Mouse (Mus musculus) lung, embryonic 14.5 days (tissue): Measurements from ENCODE around the gene Dnajc1. TPM values are rescaled to one million over a fixed set of nuclear protein-coding genes. Genes with fewer than 3 reads are reported as not detected.

ENCODE experiments used
- ATAC-seq: fragments of 200-750 bp; cut with Nextera tagmentation; 2 replicates; pipeline ENCODE4 v1.8.0; 2017; ENCODE audit warnings: mild to moderate bottlenecking, moderate TSS enrichment, moderate library complexity; ENCODE audit not compliant: insufficient read depth
- DNase-seq: peaks from one replicate; pipeline ENCODE4 v3.0.0-alpha.2; 2015
- H3K27ac ChIP-seq: fragments of 300-500 bp; sonication (generic); 2 replicates; pipeline ENCODE4 v1.5.1; 2014; ENCODE audit warnings: low read depth, mild to moderate bottlenecking, moderate library complexity
- H3K27me3 ChIP-seq: fragments of 300-500 bp; sonication (generic); 2 replicates; pipeline ENCODE4 v1.6.1; 2014; ENCODE audit warnings: low read length, control low read depth; ENCODE audit not compliant: insufficient read depth
- H3K36me3 ChIP-seq: fragments of 300-500 bp; sonication (generic); 2 replicates; pipeline ENCODE4 v1.6.1; 2014; ENCODE audit warnings: control low read depth; ENCODE audit not compliant: insufficient read depth
- H3K4me1 ChIP-seq: fragments of 300-500 bp; sonication (generic); 2 replicates; pipeline ENCODE4 v1.6.1; 2014; ENCODE audit warnings: antibody characterized with exemption, control low read depth; ENCODE audit not compliant: insufficient read depth
- H3K4me2 ChIP-seq: fragments of 300-500 bp; sonication (generic); 2 replicates; pipeline ENCODE4 v1.6.1; 2014; ENCODE audit warnings: mild to moderate bottlenecking
- H3K4me3 ChIP-seq: fragments of 300-500 bp; sonication (generic); 2 replicates; pipeline ENCODE4 v1.5.1; 2014; ENCODE audit warnings: low read depth, low read length
- H3K9ac ChIP-seq: fragments of 300-500 bp; sonication (generic); 2 replicates; pipeline ENCODE4 v1.6.1; 2014
- H3K9me3 ChIP-seq: fragments of 300-500 bp; sonication (generic); 2 replicates; pipeline ENCODE4 v1.6.1; 2016; ENCODE audit warnings: low read depth, low read length, control low read depth
- CTCF ChIP-seq: IDR thresholded peaks from 2 replicates; pipeline ENCODE4 v1.5.1; 2016; ENCODE audit warnings: antibody characterized with exemption, low read depth
- WGBS: fragments of 180-500 bp; shearing (Covaris S2); extraction: QIAGEN DNeasy Blood & Tissue Kit; methylation state at CpG from one replicate; pipeline ENCODE4 v1.1.7; 2014; 5-methylcytosine and 5-hydroxymethylcytosine counted together
- polyA plus RNA-seq: library from polyadenylated mRNA; unstranded; fragments of >200 nt; fragmentation: Nextera tagmentation; extraction: Ambion mirVana; gene quantifications from 2 replicates; pipeline ENCODE4 v1.2.1, GENCODE M21; 2014

Gene Dnajc1
- polyA plus RNA-seq, 1 experiment from 2014 or later = 30.8 TPM

DNA sequence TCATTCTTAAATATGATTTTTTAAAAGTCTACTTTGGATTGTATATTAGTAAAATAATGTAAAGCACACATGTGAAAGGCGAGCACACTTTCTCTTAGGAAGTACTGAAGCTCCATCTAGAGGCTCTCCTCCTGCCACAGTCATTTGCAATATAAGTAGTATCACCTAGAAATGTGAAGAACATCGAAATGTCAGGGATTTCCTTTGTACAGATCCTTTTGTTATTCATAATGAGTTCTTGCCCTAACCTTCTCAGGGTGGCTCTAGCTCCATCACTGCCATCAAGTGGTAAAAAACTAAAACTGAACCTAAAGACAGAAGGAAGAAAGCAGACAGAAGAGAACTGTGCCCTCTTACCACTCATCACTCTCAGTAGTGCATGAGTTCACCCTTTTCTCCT lies 49.2 kb downstream of the Dnajc1 start:
- no peaks in the 10 kb centered on the region for H3K27me3 ChIP-seq
- ATAC-seq (no peak), DNase-seq (peak; percentile 26)
- no peak overlapping the region for H3K9ac ChIP-seq
- WGBS = 62% methylated on average over 2 of the region's 2 CpGs
- H3K4me3 ChIP-seq = no peak overlapping the region
- no peaks in the 10 kb centered on the region for H3K9me3 ChIP-seq
- no peak overlapping the region for H3K27ac ChIP-seq
- H3K36me3 ChIP-seq = no peaks in the 10 kb centered on the region
- H3K4me2 ChIP-seq = no peak overlapping the region
- H3K4me1 ChIP-seq = no peaks in the 10 kb centered on the region
- TF ChIP-seq CTCF = no peak; the same call in 1 of the 2 replicates

DNA sequence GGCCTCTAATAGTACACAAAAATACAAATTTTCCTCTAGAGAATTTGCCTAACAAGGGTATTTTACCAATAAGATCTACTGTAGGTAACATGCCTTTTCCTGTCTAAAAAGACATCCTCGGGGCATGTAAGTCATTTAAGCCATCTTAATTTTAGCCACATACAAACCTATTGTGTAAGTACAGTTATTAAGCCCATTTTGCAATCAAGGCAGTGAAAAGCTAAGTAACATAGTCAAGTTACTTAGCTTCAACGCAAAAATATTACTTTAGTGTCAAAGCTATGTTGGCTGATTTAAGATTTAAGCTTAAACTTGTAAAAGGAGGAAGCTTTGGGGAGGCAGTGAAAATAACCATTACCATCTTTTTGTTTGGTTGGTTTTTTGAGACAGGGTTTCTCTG lies 74.0 kb downstream of the Dnajc1 start:
- Histone ChIP-seq H3K4me1 (no peaks in the 10 kb centered on the region), H3K36me3 (no peaks in the 10 kb centered on the region), H3K9ac (no peak overlapping the region), H3K9me3 (peaks cover 7% of the 10 kb centered on the region), H3K4me3 (no peak overlapping the region), H3K27ac (no peak overlapping the region), H3K27me3 (no peaks in the 10 kb centered on the region), H3K4me2 (no peak overlapping the region)
- no peak for ATAC-seq
- WGBS = 90% methylated on average over 2 of the region's 2 CpGs
- DNase-seq = no peak
- no peak for TF ChIP-seq CTCF

DNA sequence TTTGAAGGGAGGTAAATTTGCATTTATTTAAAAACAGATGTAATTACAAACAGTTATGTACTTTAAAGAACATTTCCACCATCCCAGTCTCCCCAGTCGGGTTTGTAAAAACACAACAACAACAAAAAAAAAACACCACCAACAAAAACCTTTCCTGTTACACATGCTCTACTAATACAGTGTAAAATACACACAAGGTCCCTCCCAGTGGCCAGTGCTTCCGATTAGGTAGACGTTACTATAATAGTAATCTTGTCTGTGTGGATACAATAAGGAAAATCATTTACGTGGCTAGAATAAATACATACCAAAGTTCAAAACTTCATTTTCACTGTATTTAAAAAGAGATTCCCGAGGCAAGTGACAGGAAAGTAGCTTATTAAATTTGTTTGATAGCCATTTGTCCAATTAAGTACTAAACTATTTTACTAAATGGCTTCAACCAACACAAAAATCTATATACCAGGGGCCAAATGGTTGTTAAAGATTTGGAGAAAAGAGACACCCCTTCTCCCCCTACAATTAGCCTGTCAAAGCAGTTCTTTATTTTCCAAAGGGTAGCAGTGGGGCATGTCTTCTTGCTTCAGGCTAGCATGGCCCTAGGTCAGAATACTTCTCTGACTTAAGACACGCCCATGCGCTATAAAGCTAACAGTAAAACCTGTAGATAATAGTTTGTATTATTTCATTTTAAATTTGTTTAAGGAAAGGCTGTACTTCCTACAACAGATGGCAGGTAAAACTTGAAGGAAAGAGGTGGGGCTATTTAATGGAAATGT lies 74.9 kb downstream of the Dnajc1 start:
- Histone ChIP-seq H3K4me1 (no peaks in the 10 kb centered on the region), H3K4me3 (no peak overlapping the region)

DNA sequence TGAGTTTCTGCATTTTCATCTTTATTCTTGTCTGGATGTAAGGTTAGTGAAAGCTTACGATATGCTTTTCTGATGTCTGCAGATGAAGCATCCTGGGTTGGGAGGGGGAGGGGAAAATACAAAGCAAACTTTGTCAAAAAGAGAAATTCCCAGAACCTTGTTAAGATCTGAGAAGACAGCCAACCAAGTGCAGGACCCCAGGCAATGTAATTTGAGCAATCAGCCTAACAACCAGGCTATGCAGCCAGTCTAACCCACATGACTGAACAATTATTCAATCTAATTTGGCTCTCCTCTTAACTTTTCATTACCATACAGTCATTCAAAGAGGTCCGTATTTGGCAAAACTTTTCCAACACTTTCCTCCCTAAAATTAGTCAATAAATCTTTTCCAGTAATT lies 75.7 kb downstream of the Dnajc1 start:
- Histone ChIP-seq H3K27ac (no peak overlapping the region), H3K9me3 (peaks cover 7% of the 10 kb centered on the region), H3K4me3 (no peak overlapping the region), H3K27me3 (no peaks in the 10 kb centered on the region), H3K4me1 (no peaks in the 10 kb centered on the region), H3K36me3 (no peaks in the 10 kb centered on the region), H3K4me2 (no peak overlapping the region), H3K9ac (no peak overlapping the region)
- 72% methylated on average over 2 of the region's 2 CpGs for WGBS
- no peak for DNase-seq
- no peak for TF ChIP-seq CTCF
- ATAC-seq = no peak

More for the DNA sequence above, 74.9 kb downstream of the Dnajc1 start:
- WGBS = 84% methylated on average over 7 of the region's 7 CpGs
- Histone ChIP-seq H3K9me3 (peaks cover 7% of the 10 kb centered on the region), H3K36me3 (no peaks in the 10 kb centered on the region), H3K9ac (no peak overlapping the region), H3K27me3 (no peaks in the 10 kb centered on the region), H3K4me2 (no peak overlapping the region), H3K27ac (no peak overlapping the region)
- ATAC-seq (no peak), DNase-seq (no peak)
- no peak for TF ChIP-seq CTCF

DNA sequence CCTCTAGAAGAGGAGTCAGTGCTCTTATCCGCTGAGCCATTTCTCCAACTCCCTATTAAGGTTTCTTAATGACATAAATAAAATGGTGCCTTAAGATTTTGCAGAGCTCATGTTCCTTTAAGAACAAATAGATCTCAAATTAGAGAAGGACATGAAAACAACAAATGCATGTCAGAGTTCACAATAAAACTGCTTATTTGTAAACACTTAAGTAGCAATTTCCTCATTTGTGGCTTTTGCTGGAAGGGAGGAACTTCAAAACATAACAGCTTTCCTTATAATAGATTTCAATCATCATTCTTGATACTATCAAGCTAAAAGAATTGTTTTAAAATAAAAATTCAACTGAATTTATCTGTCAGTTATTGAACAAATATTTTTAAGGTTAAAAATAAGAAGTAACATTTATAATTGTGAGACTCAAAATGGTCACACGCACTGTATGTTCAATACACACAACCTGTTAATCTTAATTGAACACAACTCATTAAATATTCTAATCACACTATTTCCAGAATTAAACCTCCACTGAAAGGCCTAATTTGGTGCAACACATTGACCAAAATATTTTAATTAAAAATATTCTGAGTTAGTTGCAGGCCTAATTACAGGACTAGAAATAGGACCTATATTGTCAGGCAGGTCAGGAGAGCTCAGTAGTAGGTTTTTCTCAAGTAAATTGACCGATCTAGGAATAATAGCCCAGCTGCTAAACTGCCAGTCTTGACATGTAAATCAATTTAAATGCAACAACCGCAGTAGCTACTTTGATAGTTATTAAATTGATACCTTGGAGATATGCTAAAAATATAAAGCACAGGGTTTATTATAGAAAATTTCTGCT lies 82.1 kb downstream of the Dnajc1 start:
- H3K9ac ChIP-seq = no peak overlapping the region

DNA sequence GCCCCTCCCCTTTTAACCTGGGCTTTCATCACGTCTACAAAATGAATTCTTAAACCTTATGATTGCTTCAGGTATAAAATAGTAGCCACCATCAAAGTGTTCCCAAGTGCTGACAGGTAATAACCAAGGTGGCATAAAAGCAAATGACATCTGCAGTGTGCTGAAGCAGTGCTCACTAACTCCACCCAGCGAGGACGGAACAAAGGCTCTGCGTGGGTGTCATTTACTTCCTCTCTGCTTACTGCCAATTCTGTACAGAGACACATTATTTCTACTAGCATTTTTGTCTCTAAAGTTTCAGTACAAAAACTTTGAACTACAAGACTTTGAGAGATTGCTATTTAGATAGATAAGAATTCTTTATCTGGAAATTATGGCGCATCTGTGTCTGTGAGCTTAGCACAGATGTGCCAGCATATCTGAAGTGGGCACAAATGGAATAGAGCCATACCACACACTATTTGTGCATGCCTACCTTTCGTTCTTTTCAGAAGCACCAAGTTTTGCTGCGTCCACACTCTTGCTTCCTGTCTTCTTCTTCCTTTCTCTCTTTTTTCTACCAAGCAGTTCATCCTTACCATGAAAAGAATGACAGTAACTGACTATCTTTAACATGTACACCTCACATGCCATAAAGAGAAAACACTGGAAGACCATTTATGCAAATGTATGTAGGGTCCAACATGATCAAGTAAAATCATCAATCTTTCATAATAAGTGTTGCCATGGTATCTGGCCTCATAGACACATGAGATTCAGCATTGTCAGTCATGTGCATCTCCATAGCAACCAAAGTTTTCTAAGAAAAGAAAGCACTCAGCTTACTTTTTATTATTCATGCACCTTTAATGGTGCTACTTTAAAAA lies 85.0 kb downstream of the Dnajc1 start:
- no peak overlapping the region for H3K4me3 ChIP-seq
- no peaks in the 10 kb centered on the region for H3K9me3 ChIP-seq
- 79% methylated on average over 7 of the region's 7 CpGs for WGBS
- TF ChIP-seq CTCF = no peak
- DNase-seq (no peak), ATAC-seq (no peak)
- no peak overlapping the region for H3K9ac ChIP-seq
- no peaks in the 10 kb centered on the region for H3K27me3 ChIP-seq
- H3K27ac ChIP-seq = no peak overlapping the region
- H3K4me1 ChIP-seq = no peaks in the 10 kb centered on the region
- no peaks in the 10 kb centered on the region for H3K36me3 ChIP-seq
- no peak overlapping the region for H3K4me2 ChIP-seq

More for the DNA sequence above, 82.1 kb downstream of the Dnajc1 start:
- H3K4me1 ChIP-seq = no peaks in the 10 kb centered on the region
- no peak overlapping the region for H3K27ac ChIP-seq
- ATAC-seq = no peak
- no peaks in the 10 kb centered on the region for H3K36me3 ChIP-seq
- no peaks in the 10 kb centered on the region for H3K9me3 ChIP-seq
- H3K4me2 ChIP-seq = no peak overlapping the region
- WGBS = 94% methylated on average over 4 of the region's 4 CpGs
- TF ChIP-seq CTCF = no peak
- no peaks in the 10 kb centered on the region for H3K27me3 ChIP-seq
- H3K4me3 ChIP-seq = no peak overlapping the region
- DNase-seq = no peak
